Mouse (Mus musculus) right cerebral cortex, adult 2 months (tissue): Measurements from ENCODE around the gene Tmem156.
A peak's percentile ranks its signal among the peaks of the same experiment; 100 is the strongest.

ENCODE experiments used
- DNase-seq, 2 experiments: peaks; one replicate each; pipeline ENCODE4 v3.0.0; 2021 to 2022; ENCODE audit warnings: low spot score in 2 of 2

The Tmem156 gene

DNA sequence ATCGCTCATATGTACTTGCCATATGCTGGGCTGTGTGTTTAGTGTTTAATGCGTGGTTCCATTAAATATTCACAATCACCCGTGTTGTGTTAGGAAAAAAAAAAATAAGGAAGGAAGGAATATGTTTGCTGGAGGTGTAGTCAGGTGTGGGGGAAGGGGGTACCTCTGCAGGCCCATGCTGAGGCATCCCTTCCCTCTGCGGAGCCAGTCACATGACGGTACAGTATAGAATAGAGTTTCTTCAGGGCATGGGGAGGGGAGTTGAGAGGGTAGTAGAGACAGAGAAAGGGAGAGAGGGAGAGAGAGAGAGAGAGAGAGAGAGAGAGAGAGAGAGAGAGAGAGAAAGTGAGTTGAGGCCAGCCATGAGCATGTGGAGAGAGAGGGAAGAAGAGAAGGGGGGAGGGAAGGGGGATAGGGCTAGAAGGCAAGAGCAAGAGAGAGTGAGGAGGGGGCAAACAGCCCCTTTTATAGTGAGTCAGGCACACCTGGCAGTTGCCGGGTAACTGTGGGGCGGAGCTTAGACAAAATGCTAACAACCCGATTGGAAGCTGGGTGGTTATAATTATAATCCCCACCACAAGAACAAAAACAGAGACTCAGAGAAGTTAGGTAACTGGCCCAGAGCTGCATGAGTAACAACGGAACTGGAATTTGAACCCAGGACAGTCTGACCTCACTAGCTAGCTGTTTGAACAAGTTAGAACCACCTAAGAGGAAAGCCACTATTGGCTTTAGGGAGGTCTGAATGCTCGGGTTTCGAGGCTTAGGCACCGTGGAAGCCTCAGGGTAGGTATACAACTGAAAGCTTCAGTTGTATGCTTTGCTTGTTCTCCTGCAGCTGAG is 45.3 kb downstream of the Tmem156 start:
- no peak for DNase-seq

GRCm38 (mm10) chr5:65045642-65046370 is 46.1 kb downstream of the Tmem156 start:
- DNase-seq: no peak

- DNase-seq: no peak
These were observed 48.5 kb downstream of the Tmem156 start for GRCm38 (mm10) chr5:65043407-65043895.

GRCm38 (mm10) chr5:65040463-65040862 is 51.5 kb downstream of the Tmem156 start:
- DNase-seq: no peak

DNA sequence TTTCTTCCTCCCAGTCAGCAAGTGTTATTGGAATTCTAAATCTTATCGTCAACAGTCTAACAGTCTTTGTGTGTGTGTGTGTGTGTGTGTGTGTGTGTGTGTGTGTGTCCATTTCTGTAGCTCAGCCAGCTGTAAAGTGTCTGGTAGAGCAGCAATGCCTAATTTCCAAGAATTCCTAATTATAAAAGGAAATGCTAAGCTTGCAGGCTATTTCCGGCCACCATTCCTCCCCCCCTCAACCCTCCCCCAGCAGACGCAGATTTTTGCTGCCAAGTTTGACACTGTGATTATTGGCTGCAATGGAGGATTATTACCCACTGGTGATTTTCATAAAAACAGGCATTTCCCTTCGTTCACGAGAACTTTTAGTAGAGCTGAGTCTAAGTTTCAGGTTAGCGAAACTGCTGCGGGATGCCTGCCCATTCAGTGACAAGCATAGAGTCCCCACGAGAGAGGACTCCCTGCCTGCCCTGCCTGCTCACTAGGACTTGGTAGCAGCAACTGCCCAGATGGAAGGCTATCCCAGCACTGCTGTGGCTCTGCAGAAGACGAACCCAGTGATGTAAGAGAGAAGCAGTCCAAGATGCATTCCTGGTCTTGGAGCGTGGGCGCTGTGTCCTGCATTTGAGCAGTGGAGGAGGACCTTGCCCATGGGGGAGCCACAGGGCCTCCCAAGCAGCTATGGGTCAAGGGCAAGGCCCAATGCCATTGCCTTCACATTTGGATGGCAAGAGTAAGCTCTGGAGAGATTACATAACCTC is 52.9 kb downstream of the Tmem156 start:
- no peak for DNase-seq

DNA sequence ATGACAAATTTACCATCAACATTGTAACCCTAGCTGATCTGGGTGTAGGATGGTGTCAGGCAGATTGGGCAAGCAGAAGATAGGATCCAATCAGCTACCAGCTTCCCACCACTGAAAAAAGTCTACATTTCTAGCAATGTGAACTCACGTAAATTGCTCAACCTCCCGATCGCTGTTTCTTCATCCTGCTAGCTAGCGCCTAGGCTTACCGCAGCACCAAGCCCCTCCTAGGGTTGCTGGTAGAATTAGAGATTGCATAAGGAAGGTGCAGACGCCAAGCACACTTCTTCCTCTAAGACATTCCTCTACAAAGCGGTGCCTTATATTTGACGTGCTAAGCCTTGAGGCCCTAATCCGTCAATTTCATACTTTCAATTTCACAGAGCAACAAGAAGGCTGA is 53.6 kb downstream of the Tmem156 start:
- no peak for DNase-seq

DNA sequence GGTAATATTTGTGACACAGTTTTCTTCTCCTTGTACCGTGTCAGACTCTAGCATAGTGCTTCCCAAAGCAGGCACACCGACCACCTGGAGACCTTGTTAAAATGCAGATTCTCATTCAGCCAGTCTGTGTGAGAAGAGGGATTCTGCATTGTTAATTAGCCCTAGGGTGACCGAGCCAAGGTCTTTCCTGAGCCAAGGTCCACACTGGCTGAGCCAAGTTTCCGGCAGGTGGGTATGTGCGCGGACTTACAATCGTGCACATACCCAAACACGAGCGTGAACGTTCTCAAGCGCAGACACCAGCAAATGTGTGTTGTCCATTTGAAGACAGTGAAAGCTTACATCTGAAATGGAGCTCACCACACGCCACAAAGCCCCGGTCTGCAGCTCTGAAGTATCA is 55.3 kb downstream of the Tmem156 start:
- peak in 1 of 2 experiments; percentile 32 for DNase-seq

GRCm38 (mm10) chr5:65028019-65028418 is 63.9 kb downstream of the Tmem156 start:
- no peak for DNase-seq

GRCm38 (mm10) chr5:65026776-65027175 is 65.2 kb downstream of the Tmem156 start:
- peak in 1 of 2 experiments; percentile 18 for DNase-seq

DNA sequence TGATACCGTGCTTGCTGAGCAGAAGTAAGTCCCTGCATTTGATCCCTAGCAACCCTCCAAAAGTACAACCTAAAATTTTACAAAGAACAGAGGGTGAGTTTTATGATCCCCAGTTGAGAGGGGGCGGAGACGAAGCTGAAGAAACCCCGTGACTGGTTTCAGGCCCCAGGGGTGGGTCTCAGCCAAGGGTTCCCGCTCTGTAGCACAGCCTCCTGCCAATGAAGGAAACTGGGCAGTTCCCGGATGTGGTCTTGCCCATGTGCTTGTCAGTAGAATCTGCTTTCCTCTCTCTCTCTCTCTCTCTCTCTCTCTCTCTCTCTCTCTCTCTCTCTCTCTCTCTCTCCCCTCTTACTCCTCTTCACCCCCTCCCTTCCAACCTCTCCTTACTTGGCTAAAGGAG is 66.0 kb downstream of the Tmem156 start:
- no peak for DNase-seq

DNA sequence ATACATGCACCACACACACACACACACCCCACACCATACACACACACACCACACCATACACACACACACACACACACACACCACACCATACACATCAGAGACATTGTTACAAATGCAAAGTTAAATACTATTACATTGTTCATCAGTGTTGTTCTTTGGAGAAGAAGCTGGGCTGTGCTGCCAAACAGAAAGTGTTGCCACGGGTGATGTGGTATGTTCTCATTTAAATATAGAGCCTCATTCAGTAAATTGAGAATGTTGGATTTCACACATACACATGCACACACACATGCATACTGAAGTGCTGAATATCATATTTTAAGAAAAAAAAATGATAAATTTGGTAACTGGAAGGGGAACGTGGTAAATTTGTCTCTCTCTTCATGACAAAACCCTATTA is 67.3 kb downstream of the Tmem156 start:
- DNase-seq: no peak

- peak; percentile 52 to 54 for DNase-seq
These were observed 69.9 kb downstream of the Tmem156 start for GRCm38 (mm10) chr5:65022006-65022405.

- no peak for DNase-seq
These were observed 72.1 kb downstream of the Tmem156 start for GRCm38 (mm10) chr5:65019823-65020222.

GRCm38 (mm10) chr5:65019109-65019508 is 72.8 kb downstream of the Tmem156 start:
- no peak for DNase-seq

DNA sequence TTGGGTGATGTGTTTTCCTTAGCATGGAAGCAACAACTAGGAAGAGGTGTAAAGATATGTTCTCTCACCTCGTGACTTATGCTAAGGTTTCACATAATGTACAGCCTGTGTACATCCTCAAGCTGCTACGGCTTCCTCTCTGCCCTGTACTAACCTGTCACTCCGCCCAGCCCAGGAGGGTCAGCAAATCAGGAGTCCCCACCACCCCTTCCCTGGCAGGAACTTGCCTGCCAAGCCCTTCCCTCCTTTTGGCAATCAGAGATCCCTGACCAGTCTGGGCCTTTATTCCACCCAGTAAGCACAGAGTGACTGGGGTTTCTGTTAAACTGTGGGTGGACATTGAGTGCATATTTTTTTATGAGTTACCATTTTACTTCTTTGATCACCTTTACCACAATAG is 76.4 kb downstream of the Tmem156 start:
- no peak for DNase-seq

DNA sequence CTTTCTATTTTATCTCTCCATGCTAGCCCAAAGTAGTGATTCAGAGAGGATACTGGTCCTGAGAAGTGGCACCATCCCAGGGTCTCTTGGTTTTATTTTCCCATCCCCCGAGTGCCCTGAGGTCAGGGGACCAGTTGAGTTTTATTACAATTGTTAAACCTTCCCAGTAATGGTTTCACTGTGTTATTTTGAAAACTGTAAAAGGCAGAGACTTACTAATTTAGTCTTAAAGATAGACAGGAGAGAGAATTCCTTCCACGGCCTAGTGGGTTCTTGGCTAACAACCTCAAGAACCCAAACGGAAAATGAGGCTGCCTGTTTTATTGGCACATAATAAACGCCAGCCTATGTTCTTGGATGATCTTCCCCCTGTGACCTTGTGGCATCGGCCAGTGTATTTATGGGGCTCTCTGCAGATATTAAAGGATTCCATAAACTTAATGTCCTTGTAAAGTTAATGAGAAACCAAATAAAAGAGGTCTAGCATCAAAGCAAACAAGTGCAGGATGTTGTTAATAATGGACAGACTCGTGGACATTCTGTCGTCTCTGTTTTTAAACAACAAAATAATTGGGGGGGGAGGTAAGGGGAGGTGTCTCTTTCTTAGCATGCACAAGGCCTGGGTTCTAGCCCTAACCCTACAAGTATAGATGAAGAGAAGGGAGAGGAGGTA is 79.9 kb downstream of the Tmem156 start:
- DNase-seq: no peak

GRCm38 (mm10) chr5:65006011-65006491 is 85.9 kb downstream of the Tmem156 start:
- no peak for DNase-seq

DNA sequence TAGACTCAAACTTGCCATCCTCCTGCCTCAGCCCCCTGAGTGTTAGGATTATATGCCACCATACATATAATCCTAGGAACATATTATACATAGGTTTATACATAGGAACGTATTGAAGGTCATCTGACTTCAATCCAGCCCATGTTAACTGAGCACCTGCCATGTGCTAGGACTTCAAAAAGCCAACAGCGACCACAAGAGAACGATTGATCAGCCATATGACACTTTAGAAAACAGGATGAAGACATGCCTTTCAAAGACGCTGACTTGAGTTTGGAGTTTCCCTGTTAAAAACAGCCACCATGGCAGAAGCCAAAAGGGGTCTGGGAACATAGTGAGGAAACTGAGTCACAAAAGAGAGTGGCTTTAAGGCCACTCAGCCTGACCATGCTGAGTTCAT is 86.7 kb downstream of the Tmem156 start:
- DNase-seq: no peak
